Mouse (Mus musculus) CD4-positive naive resting alpha-beta T cell, adult 57 days (primary cell): ENCODE data around the gene Ndufs8. TPM values are rescaled to one million over a fixed set of nuclear protein-coding genes. Genes with fewer than 3 reads are reported as not detected.

Experiments used
- total RNA-seq: library from RNA; stranded (reverse); gene quantifications from one replicate; pipeline ENCODE4 v1.2.4, GENCODE M21; 2023

Ndufs8 gene
- 53.0 TPM for total RNA-seq

DNA sequence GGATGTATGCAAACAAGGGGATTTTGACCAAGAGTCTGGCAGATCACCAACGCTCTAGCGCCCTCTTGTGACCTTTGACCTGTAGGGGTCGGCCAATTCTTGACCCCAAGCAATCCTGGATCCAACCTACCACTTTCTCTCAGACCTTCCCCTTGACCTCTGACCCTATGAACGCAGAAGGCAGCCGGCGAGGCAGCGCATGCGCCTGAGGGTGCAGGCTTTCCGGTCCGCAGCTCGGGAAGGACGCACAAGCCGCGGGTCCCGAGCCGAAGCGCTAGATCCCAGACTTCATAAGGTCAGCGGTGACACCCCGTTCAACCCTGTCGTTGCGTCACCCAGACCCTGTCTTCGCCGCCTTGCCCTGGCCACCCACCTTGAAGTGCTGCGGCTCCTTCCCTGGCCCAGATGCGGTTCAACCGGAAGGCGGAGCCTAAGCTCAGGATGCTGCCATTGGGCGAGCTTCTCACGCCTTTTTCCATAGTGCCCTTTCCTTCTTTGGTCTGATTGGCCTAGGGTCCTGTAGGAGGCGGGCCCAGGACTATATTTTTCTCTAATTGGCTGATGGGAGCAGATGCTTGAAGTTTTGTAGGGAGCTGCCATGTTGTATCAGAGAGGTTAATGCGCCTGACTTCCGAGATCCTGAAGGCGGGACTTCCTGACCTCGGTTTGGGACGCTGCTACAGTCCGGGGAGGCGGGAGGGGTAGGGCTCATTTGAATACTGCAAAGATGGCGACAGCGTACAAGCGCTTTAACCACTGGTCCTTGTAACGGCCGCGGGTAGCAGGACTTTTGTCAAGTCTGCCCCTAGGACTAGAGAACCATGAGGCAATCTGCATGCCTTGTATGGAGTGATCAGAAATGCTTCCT lies at the start of gene Ndufs8:
Gene Ndufs8, minus strand, starts transcription at position 438 of the 868 bp plus-strand sequence.

GRCm38 (mm10) chr19:3958470-3958869 lies 45.9 kb upstream of the Ndufs8 start, which contains the start of gene Aldh3b3:
Gene Aldh3b3, plus strand, starts transcription at chr19:3958645.

DNA sequence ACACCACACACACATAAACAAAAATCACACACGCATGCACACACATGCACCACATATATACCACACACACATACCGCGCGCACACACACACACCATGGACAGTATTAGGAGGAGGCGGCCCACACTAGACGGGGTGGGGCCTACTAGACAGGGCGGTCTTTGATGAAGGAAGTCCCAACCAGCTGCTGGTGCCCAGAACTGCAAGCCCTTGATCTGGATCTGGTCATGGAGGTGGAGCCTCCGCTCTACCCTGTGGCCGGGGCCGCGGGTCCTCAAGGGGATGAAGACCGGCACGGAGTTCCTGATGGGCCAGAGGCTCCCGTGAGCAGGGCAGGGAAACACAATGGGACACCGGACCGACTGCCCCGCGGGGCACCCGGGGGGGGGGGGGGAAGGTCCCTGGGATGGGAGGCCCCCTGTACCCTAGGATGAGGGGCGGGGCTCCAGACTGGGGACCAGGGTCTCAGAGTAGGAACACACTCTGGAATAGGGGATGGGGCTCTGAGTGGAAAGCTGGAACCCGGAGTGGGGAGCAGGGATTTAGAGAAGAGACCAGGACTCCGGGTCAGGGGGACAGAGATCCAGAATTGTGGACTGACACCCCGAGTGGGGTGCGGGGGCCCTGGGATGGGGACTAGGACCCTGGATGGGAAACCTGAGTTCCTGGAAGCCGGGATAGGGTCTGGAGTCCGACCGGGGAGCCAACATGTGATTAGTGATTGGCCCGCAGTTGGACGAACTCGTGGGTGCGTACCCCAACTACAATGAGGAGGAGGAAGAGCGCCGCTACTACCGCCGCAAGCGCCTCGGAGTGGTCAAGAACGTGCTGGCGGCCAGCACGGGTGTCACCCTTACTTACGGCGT lies 22.7 kb upstream of the Ndufs8 start, which contains the start of gene Unc93b1:
Gene Unc93b1, plus strand, starts transcription at position 155 of the 864 bp plus-strand sequence.

GRCm38 (mm10) chr19:3929211-3929941 lies 16.8 kb upstream of the Ndufs8 start, which contains the start of gene Aldh3b1:
Gene Aldh3b1, minus strand, starts transcription at chr19:3929808.

GRCm38 (mm10) chr19:3906795-3907786 lies 5.5 kb downstream of the Ndufs8 start, which contains the start of gene Tcirg1:
Gene Tcirg1, minus strand, starts transcription at chr19:3907133.

Other genes starting within 250 kb of the Ndufs8 start
- 8.2 TPM for gene Lrp5, start 226.2 kb downstream of the Ndufs8 start, total RNA-seq
- gene 1810055G02Rik, start 204.5 kb downstream of the Ndufs8 start, total RNA-seq = 6.4 TPM
- 169 TPM for gene Kmt5b, start 145.4 kb downstream of the Ndufs8 start, total RNA-seq
- 62.4 TPM for gene Chka, start 61.0 kb downstream of the Ndufs8 start, total RNA-seq
- 58.1 TPM for gene Tcirg1, start 5.6 kb downstream of the Ndufs8 start, total RNA-seq
- gene Aldh3b1, start 17.0 kb upstream of the Ndufs8 start, total RNA-seq = 0.86 TPM
- 27.8 TPM for gene Unc93b1, start 22.4 kb upstream of the Ndufs8 start, total RNA-seq
- not detected for gene Aldh3b3, start 45.9 kb upstream of the Ndufs8 start, total RNA-seq
- not detected for gene Aldh3b2, start 59.6 kb upstream of the Ndufs8 start, total RNA-seq
- not detected for gene Acy3, start 73.8 kb upstream of the Ndufs8 start, total RNA-seq
- not detected for gene Tbx10, start 80.0 kb upstream of the Ndufs8 start, total RNA-seq
- 9.0 TPM for gene Nudt8, start 87.8 kb upstream of the Ndufs8 start, total RNA-seq
- gene Gm49405, start 87.9 kb upstream of the Ndufs8 start, total RNA-seq = 1.7 TPM
- 3.0 TPM for gene Doc2g, start 90.5 kb upstream of the Ndufs8 start, total RNA-seq
- 85.1 TPM for gene Ndufv1, start 100.0 kb upstream of the Ndufs8 start, total RNA-seq
- 196 TPM for gene Gstp1, start 125.2 kb upstream of the Ndufs8 start, total RNA-seq
- gene Gstp2, start 133.2 kb upstream of the Ndufs8 start, total RNA-seq = 21.0 TPM
- gene Gstp3, start 146.8 kb upstream of the Ndufs8 start, total RNA-seq = 32.9 TPM
- gene Cabp2, start 168.8 kb upstream of the Ndufs8 start, total RNA-seq = not detected
- 186 TPM for gene Cdk2ap2, start 184.4 kb upstream of the Ndufs8 start, total RNA-seq
- gene Pitpnm1, start 187.2 kb upstream of the Ndufs8 start, total RNA-seq = 314 TPM
- 151 TPM for gene Aip, start 213.1 kb upstream of the Ndufs8 start, total RNA-seq
- 0.80 TPM for gene Gpr152, start 227.0 kb upstream of the Ndufs8 start, total RNA-seq
- gene Cabp4, start 231.3 kb upstream of the Ndufs8 start, total RNA-seq = 1.1 TPM
- 129 TPM for gene Coro1b, start 235.8 kb upstream of the Ndufs8 start, total RNA-seq
- gene Ptprcap, start 240.8 kb upstream of the Ndufs8 start, total RNA-seq = 260 TPM